Mouse (Mus musculus) hindbrain, postnatal 0 days (tissue): ENCODE results near the gene Abhd6. TPM values are rescaled to one million over a fixed set of nuclear protein-coding genes. Genes with fewer than 3 reads are reported as not detected.
A peak's percentile ranks its signal among the peaks of the same experiment; 100 is the strongest.

ENCODE experiments used
- ATAC-seq: fragments of 200-750 bp; cut with Nextera tagmentation; 2 replicates; pipeline ENCODE4 v1.8.0; 2017; ENCODE audit warnings: mild to moderate bottlenecking, moderate TSS enrichment, moderate library complexity
- DNase-seq: peaks from one replicate; pipeline ENCODE4 v3.0.0-alpha.2; 2015; ENCODE audit warnings: low spot score
- H3K27ac ChIP-seq: fragments of 300-500 bp; sonication (generic); 2 replicates; pipeline ENCODE4 v1.5.1; 2014; ENCODE audit warnings: mild to moderate bottlenecking
- H3K27me3 ChIP-seq: fragments of 300-500 bp; sonication (generic); 2 replicates; pipeline ENCODE4 v1.6.1; 2014; ENCODE audit warnings: low read length, mixed read lengths; ENCODE audit not compliant: insufficient read depth
- H3K36me3 ChIP-seq: fragments of 300-500 bp; sonication (generic); 2 replicates; pipeline ENCODE4 v1.6.1; 2014; ENCODE audit warnings: low read length, mixed read lengths; ENCODE audit not compliant: insufficient read depth
- H3K4me1 ChIP-seq: fragments of 300-500 bp; sonication (generic); 2 replicates; pipeline ENCODE4 v1.6.1; 2014; ENCODE audit warnings: antibody characterized with exemption, low read length, mixed read lengths; ENCODE audit not compliant: insufficient read depth
- H3K4me2 ChIP-seq: fragments of 300-500 bp; sonication (generic); 2 replicates; pipeline ENCODE4 v1.6.1; 2014; ENCODE audit warnings: low read depth, mild to moderate bottlenecking, low read length, moderate library complexity, mixed read lengths
- H3K4me3 ChIP-seq: fragments of 300-500 bp; sonication (generic); 2 replicates; pipeline ENCODE4 v1.5.1; 2014; ENCODE audit warnings: low read length
- H3K9ac ChIP-seq: fragments of 300-500 bp; sonication (generic); replicated peaks from 2 replicates; pipeline ENCODE4 v1.6.1; 2014; ENCODE audit warnings: mild to moderate bottlenecking, low read length, moderate library complexity, mixed read lengths
- H3K9me3 ChIP-seq: fragments of 300-500 bp; sonication (generic); 2 replicates; pipeline ENCODE4 v1.6.1; 2016; ENCODE audit warnings: low read length, mixed read lengths
- CTCF ChIP-seq: IDR thresholded peaks from 2 replicates; pipeline ENCODE4 v1.5.1; 2016; ENCODE audit warnings: antibody characterized with exemption, control low read depth, low read depth
- WGBS: fragments of 180-500 bp; shearing (Covaris S2); extraction: QIAGEN DNeasy Blood & Tissue Kit; methylation state at CpG from one replicate; pipeline ENCODE4 v1.1.7; 2014; 5-methylcytosine and 5-hydroxymethylcytosine counted together
- polyA plus RNA-seq: library from polyadenylated mRNA; unstranded; fragments of >200 nt; fragmentation: Nextera tagmentation; extraction: Ambion mirVana; gene quantifications from 2 replicates; pipeline ENCODE4 v1.2.1, GENCODE M21; 2015
- total RNA-seq: library from RNA; depleted of rRNA; stranded (reverse); fragments of >200 nt; gene quantifications from 2 replicates; pipeline ENCODE4 v1.2.3, GENCODE M21; 2014

Gene Abhd6
- total and polyA plus RNA-seq, 2 experiments from 2014 or later = 14.8 to 36.5 TPM

- Histone ChIP-seq H3K9me3 (no peaks in the 10 kb centered on the region), H3K36me3 (peaks cover 11% of the 10 kb centered on the region; the same call in 1 of the 2 replicates), H3K27me3 (no peaks in the 10 kb centered on the region), H3K4me2 (no peak overlapping the region), H3K4me1 (no peaks in the 10 kb centered on the region), H3K27ac (no peak overlapping the region), H3K4me3 (no peak overlapping the region), H3K9ac (no peak overlapping the region)
- WGBS = 92% methylated on average over 9 of the region's 9 CpGs
- DNase-seq (no peak), ATAC-seq (no peak)
- TF ChIP-seq CTCF = no peak
Measured at GRCm38 (mm10) chr14:8042577-8042976, 39.9 kb downstream of the Abhd6 start.

DNA sequence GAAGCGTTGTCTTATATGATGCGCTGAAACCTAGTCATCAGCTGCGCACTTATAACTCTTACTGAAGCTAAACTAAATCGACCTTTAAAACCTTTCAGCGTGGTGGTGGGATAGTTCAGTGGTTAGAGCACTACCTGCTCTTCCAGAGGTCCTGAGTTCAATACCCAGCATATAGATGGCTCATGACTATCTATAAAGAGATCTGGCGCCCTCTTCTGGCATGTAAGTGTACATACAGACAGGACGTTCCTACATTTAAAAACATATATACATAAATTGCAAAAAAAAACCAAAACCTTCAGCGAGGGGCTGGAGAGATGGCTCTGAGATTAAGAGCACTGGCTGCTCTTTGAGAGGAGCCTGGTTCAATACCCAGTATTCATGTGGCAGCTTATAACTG is 41.6 kb downstream of the Abhd6 start:
- ATAC-seq (no peak), DNase-seq (peak; percentile 73)
- WGBS = 67% methylated on average over 8 of the region's 8 CpGs
- Histone ChIP-seq H3K36me3 (peaks cover 20% of the 10 kb centered on the region), H3K4me1 (no peaks in the 10 kb centered on the region), H3K9ac (no peak overlapping the region), H3K4me3 (no peak overlapping the region), H3K27me3 (no peaks in the 10 kb centered on the region), H3K9me3 (no peaks in the 10 kb centered on the region), H3K27ac (no peak overlapping the region), H3K4me2 (no peak overlapping the region)
- peak; percentile 68 for TF ChIP-seq CTCF

GRCm38 (mm10) chr14:8044786-8045185 is 42.1 kb downstream of the Abhd6 start:
- H3K4me2 ChIP-seq = no peak overlapping the region
- H3K9ac ChIP-seq = no peak overlapping the region
- 92% methylated on average over 6 of the region's 6 CpGs for WGBS
- peaks cover 24% of the 10 kb centered on the region for H3K36me3 ChIP-seq
- H3K4me1 ChIP-seq = no peaks in the 10 kb centered on the region
- ATAC-seq (no peak), DNase-seq (no peak)
- no peak for TF ChIP-seq CTCF
- no peak overlapping the region for H3K4me3 ChIP-seq
- no peaks in the 10 kb centered on the region for H3K27me3 ChIP-seq
- H3K27ac ChIP-seq = no peak overlapping the region
- no peaks in the 10 kb centered on the region for H3K9me3 ChIP-seq

GRCm38 (mm10) chr14:8045187-8045846 is 42.6 kb downstream of the Abhd6 start:
- Histone ChIP-seq H3K4me2 (no peak overlapping the region), H3K9ac (no peak overlapping the region), H3K4me1 (no peaks in the 10 kb centered on the region), H3K9me3 (no peaks in the 10 kb centered on the region), H3K4me3 (no peak overlapping the region), H3K27ac (no peak overlapping the region), H3K27me3 (no peaks in the 10 kb centered on the region), H3K36me3 (peaks cover 29% of the 10 kb centered on the region)
- no peak for TF ChIP-seq CTCF
- DNase-seq = no peak
- WGBS = 87% methylated on average over 11 of the region's 11 CpGs
- ATAC-seq = no peak

GRCm38 (mm10) chr14:8046839-8047238 is 44.1 kb downstream of the Abhd6 start:
- no peak overlapping the region for H3K4me2 ChIP-seq
- ATAC-seq = no peak
- TF ChIP-seq CTCF = no peak

DNA sequence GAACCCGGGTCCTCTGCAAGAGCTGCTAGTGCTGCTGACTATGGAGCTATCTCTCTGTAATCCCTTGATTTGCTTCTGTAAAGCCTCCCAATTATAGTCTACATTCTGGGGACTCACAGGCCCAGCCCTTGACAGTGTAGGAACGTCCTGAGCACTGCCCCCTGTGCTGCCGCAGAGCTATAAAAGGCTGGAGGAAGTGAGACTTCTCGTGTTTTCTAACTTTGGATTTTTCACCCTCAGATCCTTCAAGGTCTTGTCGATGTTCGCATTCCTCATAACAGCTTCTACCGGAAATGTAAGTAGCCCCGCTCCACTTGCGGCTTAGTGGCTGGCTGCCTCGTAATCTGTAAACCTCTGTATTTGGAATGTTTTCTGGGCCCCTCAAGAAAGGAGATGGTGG is 46.6 kb downstream of the Abhd6 start:
- H3K4me1 ChIP-seq = no peaks in the 10 kb centered on the region
- TF ChIP-seq CTCF = no peak
- H3K36me3 ChIP-seq = peaks cover 24% of the 10 kb centered on the region
- WGBS = 94% methylated on average over 10 of the region's 10 CpGs
- no peak overlapping the region for H3K9ac ChIP-seq
- H3K4me2 ChIP-seq = no peak overlapping the region
- H3K9me3 ChIP-seq = no peaks in the 10 kb centered on the region
- no peaks in the 10 kb centered on the region for H3K27me3 ChIP-seq
- no peak for DNase-seq
- ATAC-seq = no peak
- H3K4me3 ChIP-seq = no peak overlapping the region
- no peak overlapping the region for H3K27ac ChIP-seq

More at GRCm38 (mm10) chr14:8046839-8047238, 44.1 kb downstream of the Abhd6 start:
- Histone ChIP-seq H3K36me3 (peaks cover 29% of the 10 kb centered on the region), H3K9me3 (no peaks in the 10 kb centered on the region), H3K4me1 (no peaks in the 10 kb centered on the region), H3K27ac (no peak overlapping the region), H3K9ac (no peak overlapping the region), H3K27me3 (no peaks in the 10 kb centered on the region), H3K4me3 (no peak overlapping the region)
- no peak for DNase-seq
- WGBS = 94% methylated on average over 6 of the region's 6 CpGs

GRCm38 (mm10) chr14:8051869-8052268 is 49.2 kb downstream of the Abhd6 start:
- TF ChIP-seq CTCF = no peak
- WGBS = 85% methylated on average over 2 of the region's 2 CpGs
- Histone ChIP-seq H3K9ac (no peak overlapping the region), H3K36me3 (peaks cover 31% of the 10 kb centered on the region), H3K27ac (no peak overlapping the region), H3K27me3 (no peaks in the 10 kb centered on the region), H3K4me3 (no peak overlapping the region), H3K9me3 (no peaks in the 10 kb centered on the region), H3K4me2 (no peak overlapping the region), H3K4me1 (no peaks in the 10 kb centered on the region)
- DNase-seq (no peak), ATAC-seq (no peak)
